Mouse (Mus musculus) hindbrain, embryonic 12.5 days (tissue): ENCODE results near the gene a. TPM values are rescaled to one million over a fixed set of nuclear protein-coding genes. Genes with fewer than 3 reads are reported as not detected.

Experiments used
- ATAC-seq: fragments of 200-750 bp; cut with Nextera tagmentation; 2 replicates; pipeline ENCODE4 v1.8.0; 2017; ENCODE audit warnings: moderate TSS enrichment; ENCODE audit not compliant: low FRiP score
- H3K27ac ChIP-seq: fragments of 300-500 bp; sonication (generic); 2 replicates; pipeline ENCODE4 v1.5.1; 2016; ENCODE audit warnings: mild to moderate bottlenecking
- H3K27me3 ChIP-seq: fragments of 300-500 bp; sonication (generic); 2 replicates; pipeline ENCODE4 v1.6.1; 2016; ENCODE audit warnings: mild to moderate bottlenecking
- H3K36me3 ChIP-seq: fragments of 300-500 bp; sonication (generic); 2 replicates; pipeline ENCODE4 v1.6.1; 2016; ENCODE audit warnings: mild to moderate bottlenecking
- H3K4me1 ChIP-seq: fragments of 300-500 bp; sonication (generic); 2 replicates; pipeline ENCODE4 v1.6.1; 2016
- H3K4me2 ChIP-seq: fragments of 300-500 bp; sonication (generic); replicated peaks from 2 replicates; pipeline ENCODE4 v1.6.1; 2016; ENCODE audit warnings: mild to moderate bottlenecking
- H3K4me3 ChIP-seq: fragments of 300-500 bp; sonication (generic); 2 replicates; pipeline ENCODE4 v1.5.1; 2016; ENCODE audit warnings: mild to moderate bottlenecking
- H3K9ac ChIP-seq: fragments of 300-500 bp; sonication (generic); 2 replicates; pipeline ENCODE4 v1.6.1; 2016; ENCODE audit warnings: mild to moderate bottlenecking, moderate library complexity
- H3K9me3 ChIP-seq: fragments of 300-500 bp; sonication (generic); replicated peaks from 2 replicates; pipeline ENCODE4 v1.6.1; 2016; ENCODE audit warnings: mild to moderate bottlenecking
- WGBS: fragments of 180-500 bp; shearing (Covaris S2); methylation state at CpG from one replicate; pipeline ENCODE4 v1.1.7; 2016; 5-methylcytosine and 5-hydroxymethylcytosine counted together
- polyA plus RNA-seq: library from polyadenylated mRNA; unstranded; fragments of >200 nt; fragmentation: Nextera tagmentation; extraction: Ambion mirVana; gene quantifications from 2 replicates; pipeline ENCODE4 v1.2.1, GENCODE M21; 2016

Gene a
- polyA plus RNA-seq, result 1.7 and 3.0 TPM in 2 replicates

DNA sequence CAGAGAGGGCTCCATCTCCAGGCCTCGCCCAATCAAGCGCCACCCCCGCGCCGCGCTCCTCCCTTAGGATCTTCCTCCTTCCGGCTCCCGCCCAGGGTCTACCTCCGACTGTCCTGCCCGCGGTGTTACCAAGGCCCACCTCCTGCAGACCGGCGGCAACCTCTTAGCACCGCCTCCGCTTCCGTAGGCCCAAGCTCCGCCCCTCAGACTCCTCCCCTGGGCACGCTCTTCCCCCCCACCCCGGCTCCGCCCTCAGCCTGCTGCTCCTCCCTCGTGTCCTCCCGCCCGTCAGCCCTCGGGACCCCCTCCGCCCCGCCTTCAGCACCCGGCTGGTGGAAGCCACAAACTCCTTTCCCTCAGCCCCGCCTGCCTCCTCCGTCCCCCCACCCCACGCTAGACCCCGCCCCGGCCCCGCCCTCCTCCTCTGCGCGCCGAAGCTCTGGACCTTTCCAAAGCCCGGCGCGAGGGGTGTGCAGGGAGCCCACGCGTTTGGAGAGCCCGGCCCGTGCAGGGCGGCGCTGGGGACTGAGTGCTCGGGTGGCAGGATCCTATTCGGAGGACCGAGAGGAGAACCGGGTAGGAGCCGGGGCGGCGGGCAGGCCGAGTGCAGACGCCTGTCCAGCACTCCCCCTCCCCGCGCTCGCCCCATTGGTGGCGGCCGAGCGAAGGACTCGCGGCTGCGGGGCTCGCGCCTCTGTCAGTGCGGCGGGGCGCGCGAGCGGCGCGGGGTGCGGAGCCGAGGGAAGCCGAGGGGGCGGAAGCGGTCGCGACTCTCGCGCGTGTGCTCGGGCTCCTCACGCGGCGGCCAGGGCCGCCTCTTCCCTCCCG, at the start of gene a, which contains the start of gene Raly:
TSS of gene a (plus strand) at position 747 of the 828 bp plus-strand sequence.
TSS of gene Raly (plus strand) at position 441 of the 828 bp plus-strand sequence.
- Histone ChIP-seq H3K4me1 (peaks cover 33% of the 10 kb centered on the region), H3K27ac (peak within 1 kb of the TSS; percentile 95), H3K36me3 (no peaks in the 10 kb centered on the region), H3K27me3 (no peaks in the 10 kb centered on the region), H3K4me3 (peak within 1 kb of the TSS; percentile 94), H3K9ac (peak within 1 kb of the TSS; percentile 95), H3K9me3 (no peaks in the 10 kb centered on the region), H3K4me2 (peak within 1 kb of the TSS; percentile 82)
- whole genome bisulfite sequencing, result under 1% methylated on average over 79 of the region's 89 CpGs
- peak; percentile 97 for ATAC-seq

DNA sequence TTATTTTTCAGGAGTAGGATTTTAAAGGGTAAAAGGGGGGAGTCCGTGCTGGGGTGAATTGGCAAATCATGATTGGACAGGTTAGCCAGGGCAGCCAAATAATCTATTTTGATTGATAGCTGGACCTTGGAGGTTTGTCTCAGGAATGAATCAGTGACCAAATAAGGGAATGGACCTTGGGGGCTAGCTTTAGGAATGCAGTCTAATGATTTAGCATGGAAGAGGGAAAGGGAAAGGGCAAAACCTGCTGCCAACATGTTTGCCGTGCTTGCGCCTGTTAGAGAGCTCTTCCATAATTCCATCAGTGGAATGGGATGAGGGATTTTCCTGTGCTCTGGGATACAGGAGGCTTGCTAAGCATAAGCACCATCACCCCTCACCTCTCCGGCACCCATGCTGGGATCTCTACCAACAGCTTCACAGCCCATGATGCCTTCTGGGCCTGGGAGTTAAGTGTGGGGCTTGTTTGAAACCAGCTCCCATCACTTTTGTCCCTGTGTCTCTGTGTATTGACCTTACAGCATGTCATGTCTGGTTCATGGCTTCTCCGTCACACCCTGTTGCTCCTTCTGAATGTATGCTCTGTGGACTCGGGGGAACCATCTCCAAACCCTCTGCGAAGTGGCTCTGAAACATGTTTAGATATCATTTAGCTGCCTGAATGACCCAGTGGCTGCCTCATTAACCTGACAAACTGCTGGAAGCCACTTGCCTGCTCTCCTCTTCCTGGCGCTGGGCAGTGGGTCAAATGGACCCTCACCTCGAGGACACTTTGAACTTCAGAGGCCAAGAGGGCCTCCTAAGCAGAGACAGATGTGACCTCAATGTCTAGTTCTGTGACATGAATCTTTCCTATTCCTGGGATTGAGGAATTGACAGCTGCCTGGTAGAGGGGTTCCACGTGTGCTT, 48.0 kb upstream of the a start:
- Histone ChIP-seq H3K4me2 (no peak overlapping the region), H3K4me3 (no peak overlapping the region), H3K9me3 (no peaks in the 10 kb centered on the region), H3K36me3 (no peaks in the 10 kb centered on the region), H3K27me3 (no peaks in the 10 kb centered on the region; the same call in 1 of the 2 replicates), H3K4me1 (0 out of 2 replicates have a peak, but pooled peaks cover 4% of the 10 kb centered on the region), H3K9ac (no peak overlapping the region), H3K27ac (no peak overlapping the region)
- WGBS, result 61% methylated on average over 10 of the region's 10 CpGs
- no peak for ATAC-seq

DNA sequence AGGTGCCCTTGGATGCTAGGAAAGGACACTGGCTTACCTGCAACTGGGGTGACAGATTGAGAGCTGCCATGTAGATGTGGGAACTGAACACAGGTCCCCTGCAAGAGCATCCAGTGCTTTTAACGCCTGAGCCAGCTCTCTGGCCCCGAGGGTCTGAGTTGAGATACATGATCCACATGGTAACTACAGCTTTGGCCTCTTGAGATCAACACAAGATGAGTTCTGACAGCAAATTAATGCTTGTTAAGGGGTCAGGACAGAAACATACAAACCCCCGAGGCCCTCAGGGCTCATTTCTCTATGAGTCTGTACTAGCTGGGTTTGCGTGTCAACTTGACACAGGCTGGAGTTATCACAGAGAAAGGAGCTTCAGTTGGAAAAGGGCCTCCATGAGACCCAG, 47.3 kb upstream of the a start:
- Histone ChIP-seq H3K27ac (no peak overlapping the region), H3K4me2 (no peak overlapping the region), H3K36me3 (no peaks in the 10 kb centered on the region), H3K9ac (no peak overlapping the region), H3K9me3 (no peaks in the 10 kb centered on the region), H3K27me3 (no peaks in the 10 kb centered on the region; the same call in 1 of the 2 replicates), H3K4me1 (peaks cover 8% of the 10 kb centered on the region), H3K4me3 (no peak overlapping the region)
- WGBS, result 56% methylated on average over 4 of the region's 4 CpGs
- no peak for ATAC-seq

DNA sequence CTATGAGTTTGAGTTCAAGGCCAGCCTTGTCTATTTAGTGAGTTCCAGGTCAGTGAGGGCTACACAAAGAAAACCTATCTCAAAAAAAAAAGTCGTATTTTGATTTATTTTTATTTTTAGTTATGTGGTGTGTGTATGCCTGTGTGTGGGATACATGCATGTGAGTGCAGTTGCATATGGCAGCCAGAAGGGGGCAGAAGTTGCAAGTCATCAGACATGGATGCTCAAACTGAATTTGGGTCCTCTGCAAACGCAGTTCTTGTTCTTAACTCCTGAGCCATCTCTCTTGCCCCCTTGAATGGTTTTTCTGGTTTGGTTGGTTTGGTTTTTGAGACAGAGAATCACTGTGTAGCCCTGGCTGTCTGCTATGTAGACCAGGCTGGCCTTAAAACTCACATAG, 42.8 kb upstream of the a start:
- Histone ChIP-seq H3K4me3 (no peak overlapping the region), H3K27me3 (no peaks in the 10 kb centered on the region), H3K9me3 (no peaks in the 10 kb centered on the region), H3K4me1 (peaks cover 20% of the 10 kb centered on the region), H3K36me3 (no peaks in the 10 kb centered on the region), H3K9ac (no peak overlapping the region), H3K4me2 (no peak overlapping the region), H3K27ac (no peak overlapping the region)
- WGBS, result 88% methylated on average over 2 of the region's 2 CpGs
- no peak for ATAC-seq

DNA sequence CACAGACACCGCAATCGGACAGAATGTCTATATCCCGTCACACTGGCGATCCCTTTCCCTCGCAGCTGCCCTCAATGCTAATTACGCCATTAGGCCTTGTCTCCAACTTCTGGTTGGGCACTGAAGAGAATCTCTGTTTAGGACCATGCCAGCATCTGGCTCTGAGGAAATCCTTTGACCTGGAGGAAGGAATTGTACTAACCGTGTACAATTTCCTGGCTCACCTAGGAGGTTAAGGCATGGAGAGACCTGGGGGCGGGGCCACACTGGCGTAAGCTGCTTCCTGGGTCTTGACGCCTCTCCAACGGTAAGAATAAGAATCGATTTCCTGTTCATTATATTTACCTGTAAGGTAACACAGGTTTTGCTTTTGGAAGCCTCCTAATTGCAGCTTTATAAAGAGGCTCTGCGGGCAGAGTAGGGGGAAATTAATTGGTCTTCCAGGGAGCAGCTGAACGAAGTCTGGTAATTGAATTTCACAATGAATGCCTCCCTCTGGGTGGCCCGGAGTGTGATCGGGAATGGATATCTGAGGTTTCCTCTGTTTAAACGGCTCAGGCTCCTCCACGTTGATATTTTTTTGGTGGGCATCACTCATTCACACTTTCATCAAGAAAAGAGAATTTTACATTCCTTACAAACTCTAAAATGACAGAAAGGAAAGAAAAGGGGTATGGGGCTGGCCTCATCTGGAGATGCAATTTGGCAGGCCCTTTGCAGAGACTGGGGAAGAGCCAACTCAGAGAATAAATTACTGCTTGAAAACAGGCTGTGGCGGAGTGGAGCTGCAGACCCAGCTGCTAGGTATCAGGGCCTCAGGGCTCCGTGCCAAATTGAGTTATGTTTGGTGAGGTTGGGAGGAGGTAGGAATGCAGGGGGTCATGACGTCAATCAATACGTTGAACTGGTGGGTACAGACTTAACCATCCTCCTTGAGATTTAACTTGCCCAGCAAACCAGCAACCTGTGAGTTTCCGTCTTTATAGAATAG, 41.9 kb upstream of the a start:
- H3K36me3 ChIP-seq, result no peaks in the 10 kb centered on the region
- peak overlapping the region; percentile 3; the same call in 1 of the 2 replicates for H3K4me2 ChIP-seq
- H3K4me1 ChIP-seq, result peaks cover 15% of the 10 kb centered on the region
- no peaks in the 10 kb centered on the region for H3K9me3 ChIP-seq
- no peak overlapping the region for H3K4me3 ChIP-seq
- peak overlapping the region; percentile 68 for H3K27ac ChIP-seq
- WGBS, result 57% methylated on average over 23 of the region's 23 CpGs
- ATAC-seq, result peak; percentile 71
- no peak overlapping the region for H3K9ac ChIP-seq
- no peaks in the 10 kb centered on the region for H3K27me3 ChIP-seq

DNA sequence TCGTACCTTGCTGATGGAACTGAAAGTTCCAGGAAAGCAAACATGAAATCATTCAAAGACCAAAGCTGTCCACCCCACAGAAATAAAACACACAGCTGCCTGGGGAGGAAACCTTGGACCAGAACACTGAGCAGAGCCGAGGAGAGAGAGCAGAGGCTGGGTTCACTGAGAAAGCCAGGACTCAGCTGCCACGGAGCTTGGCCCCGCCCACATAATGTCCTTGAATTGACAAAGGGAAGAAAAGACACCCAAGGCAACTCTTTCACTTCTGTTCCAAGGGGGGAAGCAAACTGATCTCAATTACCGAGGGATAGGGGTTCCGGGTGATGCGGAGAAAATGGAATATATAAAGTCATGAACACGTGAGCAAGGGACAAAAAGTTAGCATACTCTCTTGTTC, 39.3 kb upstream of the a start:
- Histone ChIP-seq H3K4me2 (no peak overlapping the region), H3K4me3 (no peak overlapping the region), H3K27me3 (no peaks in the 10 kb centered on the region), H3K9me3 (no peaks in the 10 kb centered on the region), H3K4me1 (peaks cover 15% of the 10 kb centered on the region), H3K27ac (no peak overlapping the region), H3K36me3 (no peaks in the 10 kb centered on the region), H3K9ac (no peak overlapping the region)
- WGBS, result 51% methylated on average over 8 of the region's 8 CpGs
- ATAC-seq, result no peak

DNA sequence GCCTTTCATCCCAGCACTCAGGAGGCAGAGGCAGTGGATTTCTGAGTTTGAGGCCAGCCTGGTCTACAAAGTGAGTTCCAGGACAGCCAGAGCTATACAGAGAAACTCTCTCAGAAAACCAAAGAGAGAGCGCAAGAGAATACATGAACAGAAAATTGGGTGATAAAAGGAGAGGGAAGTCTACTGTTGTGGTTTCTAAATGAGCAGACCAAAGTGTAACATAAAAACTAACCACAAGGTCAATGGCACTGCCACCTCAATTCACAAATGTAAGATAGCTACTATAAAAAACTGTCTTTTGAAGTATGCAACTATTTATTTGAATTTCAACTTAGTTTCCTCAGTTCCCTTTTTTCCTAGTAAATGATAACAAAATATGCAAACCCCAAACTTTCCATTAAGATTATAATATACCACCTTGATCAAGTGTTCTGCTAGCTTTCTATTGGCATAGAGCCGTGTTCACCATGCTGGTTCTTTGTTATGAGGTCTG, 37.1 kb upstream of the a start:
- WGBS, result 90% methylated on average over 2 of the region's 2 CpGs

DNA sequence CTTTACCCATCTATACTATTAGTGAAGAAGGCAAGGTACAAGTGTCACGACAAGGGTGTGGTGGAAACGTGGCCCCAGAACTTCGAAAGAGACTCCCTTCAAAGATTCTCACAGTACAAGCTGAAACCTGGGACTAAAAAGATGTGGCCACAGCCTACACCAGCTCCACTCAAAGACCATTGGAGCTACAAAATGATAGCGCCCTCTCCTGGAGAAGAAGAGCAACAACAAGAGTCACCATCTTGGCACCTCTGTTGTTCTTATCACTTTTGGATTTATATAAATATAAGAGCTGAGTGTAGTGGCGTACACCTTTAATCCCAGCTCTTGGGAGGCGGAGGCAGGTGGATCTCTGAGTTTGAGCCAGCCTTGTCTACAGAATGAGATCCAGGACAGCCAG, 35.4 kb upstream of the a start:
- Histone ChIP-seq H3K4me3 (no peak overlapping the region), H3K4me2 (no peak overlapping the region), H3K9ac (no peak overlapping the region), H3K27me3 (no peaks in the 10 kb centered on the region), H3K9me3 (peaks cover 6% of the 10 kb centered on the region; the same call in 1 of the 2 replicates), H3K4me1 (no peaks in the 10 kb centered on the region; the same call in 1 of the 2 replicates), H3K27ac (no peak overlapping the region), H3K36me3 (no peaks in the 10 kb centered on the region)
- no peak for ATAC-seq
- WGBS, result 59% methylated on average over 6 of the region's 6 CpGs

More for the DNA sequence above, 37.1 kb upstream of the a start:
- Histone ChIP-seq H3K9me3 (no peaks in the 10 kb centered on the region), H3K4me2 (no peak overlapping the region), H3K27ac (no peak overlapping the region), H3K36me3 (no peaks in the 10 kb centered on the region), H3K27me3 (no peaks in the 10 kb centered on the region), H3K9ac (no peak overlapping the region), H3K4me1 (peaks cover 10% of the 10 kb centered on the region), H3K4me3 (no peak overlapping the region)
- ATAC-seq, result no peak

DNA sequence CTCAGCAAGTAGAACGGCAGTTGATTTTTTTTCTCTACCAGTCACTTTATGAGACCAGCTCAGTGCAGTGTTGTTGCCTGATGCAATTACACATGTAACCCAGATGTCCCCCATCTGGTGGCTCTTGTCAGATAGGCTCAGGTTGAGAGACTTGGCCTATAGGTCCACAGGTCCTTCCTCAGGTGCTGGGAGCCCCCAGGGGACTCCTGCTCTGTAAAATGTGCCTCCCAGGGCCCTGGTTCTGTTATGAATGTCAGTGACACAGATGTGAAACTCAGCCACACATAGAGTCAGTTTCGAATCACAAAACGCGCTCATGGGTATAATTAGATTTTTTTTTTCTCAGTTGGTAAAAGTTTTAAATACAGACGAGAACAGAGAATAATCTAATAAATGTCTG, 33.5 kb upstream of the a start:
- no peak overlapping the region for H3K27ac ChIP-seq
- H3K27me3 ChIP-seq, result no peaks in the 10 kb centered on the region
- ATAC-seq, result no peak
- no peak overlapping the region for H3K9ac ChIP-seq
- H3K36me3 ChIP-seq, result no peaks in the 10 kb centered on the region
- H3K4me3 ChIP-seq, result no peak overlapping the region
- H3K4me1 ChIP-seq, result no peaks in the 10 kb centered on the region
- H3K9me3 ChIP-seq, result peaks cover 8% of the 10 kb centered on the region; the same call in 1 of the 2 replicates
- H3K4me2 ChIP-seq, result no peak overlapping the region
- WGBS, result 83% methylated on average over 5 of the region's 5 CpGs

DNA sequence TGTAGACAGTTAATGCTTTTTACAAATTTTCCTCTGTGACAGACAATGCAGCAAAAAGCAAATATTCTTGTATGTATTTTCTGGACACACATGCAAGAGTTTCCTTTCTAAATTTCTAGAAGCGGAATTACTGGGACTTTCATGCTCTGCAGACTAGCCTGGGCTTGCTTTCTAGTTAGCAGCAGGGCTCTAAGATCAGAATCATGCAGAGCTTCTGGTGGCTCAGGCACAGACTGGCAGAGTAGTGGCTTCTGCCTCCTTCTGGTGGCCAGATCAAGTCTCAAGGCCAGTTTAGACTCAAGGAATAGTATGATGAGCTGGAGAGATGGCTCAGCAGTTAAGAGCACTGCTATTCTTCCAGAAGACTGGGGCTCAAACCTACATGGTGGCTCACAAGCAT, 32.7 kb upstream of the a start:
- Histone ChIP-seq H3K4me3 (no peak overlapping the region), H3K36me3 (no peaks in the 10 kb centered on the region), H3K9me3 (peaks cover 8% of the 10 kb centered on the region; the same call in 1 of the 2 replicates), H3K9ac (no peak overlapping the region), H3K27me3 (no peaks in the 10 kb centered on the region), H3K27ac (no peak overlapping the region), H3K4me2 (no peak overlapping the region), H3K4me1 (no peaks in the 10 kb centered on the region)
- ATAC-seq, result no peak
- WGBS, result 85% methylated on average over 1 of the region's 1 CpGs

DNA sequence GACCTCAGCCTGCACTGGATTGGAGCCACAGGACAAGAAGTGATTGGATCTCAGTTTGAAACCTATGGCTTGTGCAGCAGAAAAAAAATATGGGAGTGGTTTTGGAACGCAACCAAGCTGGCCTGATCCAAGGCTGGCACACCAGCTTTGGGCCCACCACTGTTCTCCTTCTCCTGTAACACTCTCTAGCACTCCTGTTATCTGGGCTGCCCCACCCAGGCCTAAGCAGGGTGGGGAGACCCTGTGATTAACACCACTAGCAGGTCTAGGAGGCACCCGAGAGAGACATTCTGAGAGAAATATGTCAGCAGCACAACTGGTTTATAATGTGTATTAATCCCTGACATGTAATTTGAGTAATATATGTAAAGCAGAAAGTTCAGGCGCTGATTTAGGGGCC, 28.0 kb upstream of the a start:
- no peak for ATAC-seq
- Histone ChIP-seq H3K4me2 (no peak overlapping the region), H3K9ac (no peak overlapping the region), H3K27me3 (no peaks in the 10 kb centered on the region), H3K36me3 (no peaks in the 10 kb centered on the region), H3K4me3 (no peak overlapping the region), H3K27ac (no peak overlapping the region), H3K4me1 (no peaks in the 10 kb centered on the region), H3K9me3 (peaks cover 8% of the 10 kb centered on the region; the same call in 1 of the 2 replicates)
- 89% methylated on average over 3 of the region's 3 CpGs for WGBS
